Mouse (Mus musculus) lung, adult 18-20 months (tissue): ENCODE measurements at regions not wholly inside any gene's neighbourhood (a gene's known extent, or its start where the extent isn't known, plus 50 kb on each side); places are given as distances from the start of the nearest gene placed in this dataset.

Experiments used
- DNase-seq, 2 experiments: peaks; one replicate each; pipeline ENCODE4 v3.0.0; 2022; ENCODE audit warnings: mixed read lengths in 2 of 2

- no peak for DNase-seq
Measured at GRCm38 (mm10) chr13:84345791-84346511, 123.9 kb downstream of the Tmem161b start.

- DNase-seq: no peak
Measured at GRCm38 (mm10) chr13:84346569-84346968, 124.5 kb downstream of the Tmem161b start.

GRCm38 (mm10) chr13:84347181-84347913 lies 125.3 kb downstream of the Tmem161b start:
- DNase-seq: no peak

- DNase-seq: peak; percentile 94
Measured at GRCm38 (mm10) chr13:84347914-84348700, 126.0 kb downstream of the Tmem161b start.

- DNase-seq: no peak
Measured at GRCm38 (mm10) chr13:84348701-84348975, 126.5 kb downstream of the Tmem161b start.

- peak in 1 of 2 experiments; percentile 18 for DNase-seq
Measured at GRCm38 (mm10) chr13:84349001-84349720, 127.1 kb downstream of the Tmem161b start.

GRCm38 (mm10) chr13:84349721-84350040 lies 127.6 kb downstream of the Tmem161b start:
- no peak for DNase-seq

- no peak for DNase-seq
Measured at GRCm38 (mm10) chr13:84350791-84351190, 128.7 kb downstream of the Tmem161b start.

- DNase-seq: no peak
Measured at GRCm38 (mm10) chr13:84356455-84356854, 134.4 kb downstream of the Tmem161b start.

- no peak for DNase-seq
Measured at GRCm38 (mm10) chr13:84360536-84360935, 138.4 kb downstream of the Tmem161b start.

GRCm38 (mm10) chr13:84364069-84364468 lies 142.0 kb downstream of the Tmem161b start:
- no peak for DNase-seq

- DNase-seq: no peak
Measured at GRCm38 (mm10) chr13:84365503-84365902, 143.4 kb downstream of the Tmem161b start.

- DNase-seq: no peak
Measured at GRCm38 (mm10) chr13:84366017-84366416, 143.9 kb downstream of the Tmem161b start.

- no peak for DNase-seq
Measured at GRCm38 (mm10) chr13:84366839-84367238, 144.7 kb downstream of the Tmem161b start.

GRCm38 (mm10) chr13:84368225-84368624 lies 146.1 kb downstream of the Tmem161b start:
- no peak for DNase-seq

GRCm38 (mm10) chr13:84374711-84375257 lies 152.7 kb downstream of the Tmem161b start:
- DNase-seq: no peak

GRCm38 (mm10) chr13:84375941-84376340 lies 153.8 kb downstream of the Tmem161b start:
- DNase-seq: no peak

- DNase-seq: no peak
Measured at GRCm38 (mm10) chr13:84378553-84379332, 156.6 kb downstream of the Tmem161b start.

GRCm38 (mm10) chr13:84391554-84391953 lies 169.5 kb downstream of the Tmem161b start:
- no peak for DNase-seq

GRCm38 (mm10) chr13:84398476-84399344 lies 176.6 kb downstream of the Tmem161b start:
- no peak for DNase-seq
